Mouse (Mus musculus): ENCODE measurements around the gene Nr2e1.

Gene Nr2e1

GRCm38 (mm10) chr10:42587961-42588750 is 4.7 kb upstream of the Nr2e1 start:
- DNase-seq = no peak

GRCm38 (mm10) chr10:42585596-42586305 is 2.3 kb upstream of the Nr2e1 start:
- no peak for DNase-seq

- DNase-seq = no peak
Measured at GRCm38 (mm10) chr10:42585156-42585555, 1.7 kb upstream of the Nr2e1 start.

- no peak for DNase-seq
Measured at GRCm38 (mm10) chr10:42584436-42584983, 1.1 kb upstream of the Nr2e1 start.

GRCm38 (mm10) chr10:42583902-42584435 is 537 bp upstream of the Nr2e1 start:
- DNase-seq = no peak

- no peak for DNase-seq
Measured at GRCm38 (mm10) chr10:42582566-42583110, 794 bp downstream of the Nr2e1 start.

GRCm38 (mm10) chr10:42581694-42582565 is 1.5 kb downstream of the Nr2e1 start:
- peak in 1 of 2 experiments; percentile 25 for DNase-seq

- no peak for DNase-seq
Measured at GRCm38 (mm10) chr10:42580951-42581277, 2.5 kb downstream of the Nr2e1 start.

- DNase-seq = no peak
Measured at GRCm38 (mm10) chr10:42580131-42580950, 3.1 kb downstream of the Nr2e1 start.

GRCm38 (mm10) chr10:42579475-42580130 is 3.8 kb downstream of the Nr2e1 start:
- DNase-seq = no peak

GRCm38 (mm10) chr10:42578698-42579474 is 4.5 kb downstream of the Nr2e1 start:
- no peak for DNase-seq

GRCm38 (mm10) chr10:42578281-42578675 is 5.2 kb downstream of the Nr2e1 start:
- no peak for DNase-seq

- DNase-seq = no peak
Measured at GRCm38 (mm10) chr10:42577525-42578280, 5.7 kb downstream of the Nr2e1 start.

- no peak for DNase-seq
Measured at GRCm38 (mm10) chr10:42574639-42575038, 8.8 kb downstream of the Nr2e1 start.

GRCm38 (mm10) chr10:42572971-42573370 is 10.5 kb downstream of the Nr2e1 start:
- DNase-seq = no peak

GRCm38 (mm10) chr10:42572567-42572966 is 10.9 kb downstream of the Nr2e1 start:
- DNase-seq = no peak

- peak; percentile 59 to 67 for DNase-seq
Measured at GRCm38 (mm10) chr10:42562272-42562671, 21.2 kb downstream of the Nr2e1 start.

GRCm38 (mm10) chr10:42559581-42560200 is 23.7 kb downstream of the Nr2e1 start:
- DNase-seq = no peak

- DNase-seq = no peak
Measured at GRCm38 (mm10) chr10:42546507-42546906, 36.9 kb downstream of the Nr2e1 start.
